Mouse (Mus musculus): Measurements from ENCODE around the gene Atox1.
A peak's percentile ranks its signal among the peaks of the same experiment; 100 is the strongest.
"Not testable (repeated sequence)": the region's sequence is repeated elsewhere in the genome, so short reads cannot be mapped to it uniquely, and the experiment has no call there.

The Atox1 gene

GRCm38 (mm10) chr11:55450311-55450710, 10.7 kb downstream of the Atox1 start:
- no peak for DNase-seq

DNA sequence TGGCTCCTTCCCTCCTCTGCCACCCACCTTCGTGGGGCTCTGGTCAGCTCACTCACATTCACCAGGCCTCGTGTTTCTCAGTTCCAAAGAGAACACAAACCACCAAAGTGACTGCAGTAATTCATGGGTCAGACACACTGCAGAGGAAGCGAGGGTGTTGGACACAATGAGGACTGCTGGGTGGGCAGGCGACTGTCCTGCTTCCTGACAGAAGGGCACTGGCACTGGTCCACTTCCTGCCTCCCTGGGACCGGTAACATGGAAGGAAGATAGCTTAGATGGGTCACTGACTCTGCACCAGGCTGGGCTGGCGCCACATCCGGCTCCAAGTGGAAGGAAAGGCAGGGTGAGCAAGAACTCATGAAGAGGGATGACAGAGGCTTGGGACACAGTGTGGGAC, 11.5 kb downstream of the Atox1 start:
- DNase-seq: no peak

DNA sequence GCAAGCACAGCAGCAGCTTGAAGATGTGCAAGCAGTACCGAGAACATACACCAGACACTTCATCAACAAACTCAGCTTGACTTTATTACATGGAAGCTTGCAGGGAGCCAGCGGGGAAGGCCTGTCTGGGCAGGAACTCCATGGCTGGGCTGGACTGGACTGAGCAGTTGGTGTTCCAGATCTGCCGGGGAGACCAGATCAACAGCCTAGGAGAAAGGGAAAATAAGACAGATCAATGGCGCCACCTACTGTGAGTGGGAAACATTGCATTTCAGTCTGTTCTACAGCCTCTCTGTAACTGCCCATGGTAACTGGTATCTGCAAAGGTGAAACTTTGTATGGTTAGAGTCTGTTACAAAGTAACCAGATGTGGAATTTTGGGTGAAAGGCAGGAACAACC, 14.5 kb downstream of the Atox1 start:
- DNase-seq: peak; percentile 89 to 92

- peak; percentile 59 for DNase-seq
Observed at GRCm38 (mm10) chr11:55444772-55445171, 16.3 kb downstream of the Atox1 start.

GRCm38 (mm10) chr11:55439718-55440117, 21.3 kb downstream of the Atox1 start:
- no peak for DNase-seq

GRCm38 (mm10) chr11:55438031-55438430, 23.0 kb downstream of the Atox1 start:
- peak; percentile 72 to 74 for DNase-seq

GRCm38 (mm10) chr11:55436089-55436488, 24.9 kb downstream of the Atox1 start:
- no peak for DNase-seq

DNA sequence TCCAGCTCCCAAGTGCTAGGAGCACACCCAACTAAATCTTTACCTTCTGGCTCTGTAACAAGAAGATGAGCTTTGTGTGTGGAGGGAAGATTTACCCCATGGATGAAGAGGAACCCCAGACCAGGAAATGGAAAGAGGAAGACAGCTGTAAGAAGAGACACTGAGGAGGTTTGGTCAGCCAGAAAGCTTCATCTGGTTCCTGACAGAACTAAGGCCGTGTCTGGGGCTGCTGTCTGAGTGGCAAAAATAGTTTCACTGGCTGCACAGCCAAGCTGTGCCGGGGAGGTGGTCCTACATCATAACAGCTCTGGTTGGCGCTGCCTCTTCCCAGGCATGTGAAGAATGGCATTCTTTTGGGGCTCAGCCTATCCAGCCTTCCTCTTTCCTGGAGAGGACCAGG, 28.1 kb downstream of the Atox1 start:
- DNase-seq: no peak

GRCm38 (mm10) chr11:55429973-55430372, 31.1 kb downstream of the Atox1 start:
- DNase-seq: no peak

GRCm38 (mm10) chr11:55428186-55429012, 32.6 kb downstream of the Atox1 start:
- DNase-seq: peak; percentile 64 to 66

- DNase-seq: no peak
Observed at GRCm38 (mm10) chr11:55424746-55425360, 36.2 kb downstream of the Atox1 start.

GRCm38 (mm10) chr11:55423756-55424155, 37.3 kb downstream of the Atox1 start:
- peak; percentile 44 to 47 for DNase-seq

- no peak for DNase-seq
Observed at GRCm38 (mm10) chr11:55422978-55423377, 38.1 kb downstream of the Atox1 start, which contains the start of gene Sparc. Gene Sparc (minus strand): TSS chr11:55423183.

GRCm38 (mm10) chr11:55419678-55420307, 41.2 kb downstream of the Atox1 start:
- DNase-seq: peak in 1 of 2 experiments; percentile 26

DNA sequence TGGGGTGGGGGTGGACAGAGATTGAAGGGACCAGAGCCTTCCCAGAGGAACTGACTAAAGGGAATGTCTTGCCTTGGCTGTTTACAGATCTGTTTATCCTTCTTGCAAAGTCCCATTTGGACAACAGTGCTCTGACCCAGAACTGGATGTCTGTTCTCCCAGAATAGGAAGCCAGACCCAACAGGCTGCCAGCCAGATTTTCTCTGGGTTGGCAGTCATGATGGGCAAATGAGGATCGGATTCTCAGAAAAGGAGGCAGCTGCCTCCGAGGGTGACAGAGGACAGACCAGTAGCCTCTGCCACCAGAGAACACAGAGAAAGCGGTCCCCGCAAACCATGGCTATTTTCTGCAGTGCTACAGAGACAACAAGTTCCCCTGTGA, 41.8 kb downstream of the Atox1 start:
- peak; percentile 78 to 88 for DNase-seq

DNA sequence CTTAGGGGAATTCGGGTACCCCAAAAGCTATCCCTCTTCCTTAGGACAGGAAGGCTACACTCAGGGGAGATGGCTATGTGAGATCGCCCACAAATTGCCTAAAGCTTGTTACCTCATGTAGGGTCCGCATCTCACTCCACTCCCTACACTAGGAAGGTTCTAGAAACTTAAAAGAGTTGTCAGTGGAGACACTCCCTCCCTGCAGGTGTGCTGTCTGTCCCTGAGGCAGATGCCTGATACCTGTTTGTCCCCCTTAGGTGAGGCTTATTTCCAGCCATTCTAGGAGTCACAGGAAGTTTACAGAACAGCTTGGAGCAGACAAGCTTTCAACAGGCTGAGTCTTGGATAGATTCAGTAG, 42.4 kb downstream of the Atox1 start:
- no peak for DNase-seq

DNA sequence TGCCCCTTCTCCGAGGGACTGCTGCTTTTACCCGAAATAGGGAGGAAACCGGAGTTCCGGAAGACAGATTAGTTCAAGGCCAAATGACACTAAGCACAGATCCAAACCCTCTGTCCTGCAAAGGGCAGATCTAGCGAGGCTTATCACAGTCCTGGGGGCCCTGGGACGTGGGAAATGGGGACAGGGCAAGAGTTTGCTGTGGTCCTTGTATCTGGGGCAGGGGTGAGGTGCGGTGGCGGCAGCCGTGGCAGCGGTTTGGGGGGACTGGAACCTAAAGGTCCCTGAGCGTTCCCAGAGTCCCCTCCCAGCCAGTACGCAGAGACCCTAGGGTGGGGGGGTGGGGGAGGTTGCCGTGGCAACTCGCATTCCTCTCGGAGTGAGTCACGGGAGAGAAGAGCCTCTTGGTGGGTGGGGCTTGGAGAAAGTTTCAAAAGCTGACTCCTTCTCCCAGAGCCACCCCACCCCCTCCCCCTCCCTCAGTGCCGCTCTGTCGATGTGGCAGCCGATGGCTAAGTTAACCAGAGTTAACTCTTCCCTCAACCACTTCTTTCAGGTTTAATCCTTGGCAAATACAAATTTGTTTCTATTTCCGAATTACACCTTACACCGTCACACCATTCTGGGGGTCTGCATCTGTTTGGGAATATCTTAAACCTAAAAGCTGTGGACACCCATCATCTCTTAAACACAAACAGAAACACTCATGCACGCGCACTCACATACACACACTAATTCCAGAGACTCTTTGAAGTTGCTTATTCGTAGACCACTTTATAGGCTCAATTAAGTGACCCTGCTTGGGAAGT, 42.9 kb downstream of the Atox1 start:
- peak in 1 of 2 experiments; percentile 22 for DNase-seq

DNA sequence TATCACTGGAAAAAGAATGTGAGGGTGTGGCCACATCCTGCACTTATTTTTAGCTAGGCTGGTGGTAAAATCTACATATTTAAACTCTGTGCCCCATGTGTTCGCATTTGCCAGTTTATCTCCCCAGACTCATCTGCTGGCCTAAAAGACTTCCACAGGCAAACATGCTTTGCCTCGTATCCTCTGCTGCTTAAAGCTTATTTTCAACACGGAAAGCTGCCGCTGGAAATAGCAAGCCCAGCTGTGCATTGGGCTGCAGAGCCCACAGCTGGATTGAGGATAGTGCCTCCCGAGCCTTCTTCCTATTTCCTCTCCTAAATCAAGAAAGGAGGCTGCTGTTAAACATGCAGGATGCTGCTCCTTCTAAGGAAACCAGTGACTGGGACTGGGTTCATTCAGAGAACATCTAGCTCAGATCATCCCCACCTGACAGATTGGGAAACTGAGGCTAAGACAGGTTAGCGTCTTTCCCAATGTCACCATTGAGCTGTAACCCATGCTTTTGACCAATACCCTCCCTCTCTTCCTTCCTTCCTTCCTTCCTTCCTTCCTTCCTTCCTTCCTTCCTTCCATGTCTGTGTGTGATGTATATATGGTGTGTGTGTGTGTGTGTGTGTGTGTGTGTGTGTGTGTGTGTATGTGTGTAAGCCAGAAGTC, 44.3 kb downstream of the Atox1 start:
- no peak for DNase-seq

GRCm38 (mm10) chr11:55415731-55416130, 45.3 kb downstream of the Atox1 start:
- DNase-seq: not testable (repeated sequence)

GRCm38 (mm10) chr11:55415036-55415704, 45.9 kb downstream of the Atox1 start:
- DNase-seq: no peak

GRCm38 (mm10) chr11:55414314-55414713, 46.7 kb downstream of the Atox1 start:
- no peak for DNase-seq

DNA sequence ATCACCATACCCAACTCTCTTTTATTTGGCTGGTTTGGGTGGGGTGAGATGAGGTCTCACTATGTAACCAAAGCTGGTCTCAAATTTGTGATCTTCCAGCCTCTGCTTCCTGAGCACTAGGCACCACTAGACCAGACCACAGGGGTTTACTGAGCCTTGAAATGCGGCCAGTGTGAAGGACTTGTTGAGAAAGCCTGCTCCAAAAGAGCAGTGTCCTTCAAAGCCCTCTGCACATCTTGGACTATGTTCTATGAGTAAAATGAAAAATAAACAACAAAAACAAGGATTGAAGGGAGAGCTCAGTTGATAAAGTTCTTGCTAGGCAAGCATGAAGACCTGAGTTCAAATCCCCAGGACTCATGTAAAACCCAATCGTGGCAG, 47.6 kb downstream of the Atox1 start:
- DNase-seq: no peak
